Mouse (Mus musculus) kidney, adult 2 months (tissue): Measurements from ENCODE around the gene Atxn10.

Source experiments
- CTCF ChIP-seq: fragments of 200-500 bp; conservative IDR thresholded peaks from 2 replicates; pipeline ENCODE4 v1.5.1; 2011; ENCODE audit warnings: low read depth, mild to moderate bottlenecking, control low read depth, low read length, moderate library complexity, mixed read lengths; ENCODE audit not compliant: insufficient read depth, insufficient read length
- POLR2A ChIP-seq: fragments of 200-500 bp; IDR thresholded peaks from one replicate; pipeline ENCODE4 v1.6.1; 2011; ENCODE audit warnings: low read depth, low read length, control low read depth

- TF ChIP-seq CTCF, result no peak
- TF ChIP-seq POLR2A, result no peak
These were observed 40.5 kb upstream of the Atxn10 start for GRCm38 (mm10) chr15:85295544-85295943.
